In the genomic region with DNA sequence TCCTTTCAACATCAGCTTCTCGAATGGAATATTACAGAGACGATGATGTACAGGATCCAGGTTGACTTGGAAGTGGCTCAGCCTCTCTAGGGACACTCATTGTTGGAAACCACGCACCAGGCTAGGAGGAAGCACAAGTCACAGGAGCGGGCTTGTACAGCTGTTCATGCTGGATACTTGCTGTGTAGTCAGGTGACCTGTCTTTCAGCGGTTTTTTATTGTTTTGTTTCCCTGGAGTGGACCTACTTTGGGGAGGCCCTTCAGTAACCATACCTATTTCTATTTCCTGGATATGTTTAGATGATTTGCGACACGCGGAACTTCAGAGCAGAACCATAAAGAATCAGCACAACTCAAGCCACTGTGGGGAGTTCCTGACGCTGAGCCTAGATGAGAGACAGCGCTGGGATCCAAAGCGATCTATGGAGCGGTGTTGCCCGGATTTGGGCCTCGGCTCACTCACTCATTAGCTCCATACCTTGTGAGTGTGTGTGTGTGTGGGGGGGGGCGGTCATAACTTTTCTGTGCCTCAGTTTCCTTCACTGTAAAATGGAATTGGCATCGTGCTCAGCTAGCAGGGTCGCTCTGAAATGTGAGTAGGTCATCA, we compare ENCODE assay signal across 8 mouse cellular contexts. TPM values are rescaled to one million over a fixed set of nuclear protein-coding genes. Genes with fewer than 3 reads are reported as not detected.
DNase-seq lines count a peak whose midpoint lies in the region; ATAC-seq and TF ChIP-seq lines count a peak whose summit lies in the region.

No protein-coding gene starts in this region.

- H3K4me1 ChIP-seq in kidney, embryonic 15.5 days: peaks cover 13% of the 10 kb centered on the region
- peaks cover 15% of the 10 kb centered on the region for H3K4me1 ChIP-seq in bone marrow macrophage, adult 2 months (ENCODE audit: control insufficient read depth, insufficient read depth, low read length)
- peaks cover 14% of the 10 kb centered on the region for H3K4me1 ChIP-seq in liver, embryonic 16.5 days (ENCODE audit: control insufficient read depth, low read depth, low read length)

- H3K27me3 ChIP-seq in kidney, embryonic 15.5 days: peaks cover 33% of the 10 kb centered on the region
- H3K27me3 ChIP-seq in liver, embryonic 16.5 days (ENCODE audit: control insufficient read depth, insufficient read depth, low read depth, low read length): peaks cover 15% of the 10 kb centered on the region

- no peak for TF ChIP-seq CTCF in bone marrow macrophage, adult 2 months (IDR thresholded peaks at IDR 0.05; ENCODE audit: low read depth, low read length)

- no peaks in the 10 kb centered on the region for H3K36me3 ChIP-seq in kidney, embryonic 15.5 days
- H3K36me3 ChIP-seq in liver, embryonic 16.5 days (ENCODE audit: control insufficient read depth, insufficient read depth): peaks cover 6% of the 10 kb centered on the region; the same call in 1 of the 2 replicates

- no peak overlapping the region; the same call in 1 of the 2 replicates for H3K27ac ChIP-seq in kidney, embryonic 15.5 days
- H3K27ac ChIP-seq in bone marrow macrophage, adult 2 months (ENCODE audit: insufficient read depth, low read depth, low read length): peak overlapping the region; percentile 85
- H3K27ac ChIP-seq in liver, embryonic 16.5 days (ENCODE audit: low read length): peak overlapping the region; percentile 93

- peak overlapping the region; percentile 78 for H3K4me2 ChIP-seq in kidney, embryonic 15.5 days
- peak overlapping the region; percentile 84 for H3K4me2 ChIP-seq in liver, embryonic 16.5 days (ENCODE audit: low read depth, low read length)

- H3K4me3 ChIP-seq in kidney, embryonic 15.5 days (replicated peaks): peak overlapping the region; percentile 56
- peak overlapping the region; percentile 82 for H3K4me3 ChIP-seq in bone marrow macrophage, adult 2 months (ENCODE audit: insufficient read depth, low read length)
- H3K4me3 ChIP-seq in liver, embryonic 16.5 days (ENCODE audit: low read depth, low read length): peak overlapping the region; percentile 78

- peak; percentile 18 for ATAC-seq in kidney, embryonic 15.5 days (replicated peaks; ENCODE audit: low FRiP score)
- ATAC-seq in hematopoietic stem cell, adult 5-6 weeks (replicated peaks in 1 of 2; ENCODE audit: insufficient read depth in 1 of 2, low FRiP score in 2 of 2, low TSS enrichment in 1 of 2, low read depth in 1 of 2, poor library complexity in 2 of 2, severe bottlenecking in 2 of 2): peak; percentile 40 to 57
- ATAC-seq in liver, embryonic 16.5 days (ENCODE audit: low read depth): peak; percentile 31

- peak overlapping the region; percentile 59 for H3K9ac ChIP-seq in kidney, embryonic 15.5 days
- H3K9ac ChIP-seq in liver, embryonic 16.5 days (ENCODE audit: low read depth, low read length): peak overlapping the region; percentile 86

- no peak for TF ChIP-seq POLR2A in bone marrow macrophage, adult 2 months (IDR thresholded peaks at IDR 0.05; ENCODE audit: borderline replicate concordance, low read depth, low read length)

- no peak for DNase-seq in kidney, postnatal 14 days
- DNase-seq in yolk sac, embryonic 10.5 days (ENCODE audit: low spot score): no peak
- DNase-seq in urinary bladder, postnatal 4 days (ENCODE audit: low spot score in 2 of 2): no peak
- DNase-seq in cerebellum, postnatal 4 days (ENCODE audit: low spot score in 2 of 2): no peak

- H3K9me3 ChIP-seq in kidney, embryonic 15.5 days (replicated peaks): no peaks in the 10 kb centered on the region
- no peaks in the 10 kb centered on the region for H3K9me3 ChIP-seq in liver, embryonic 16.5 days (replicated peaks; ENCODE audit: control insufficient read depth, low read length)

- WGBS in kidney, embryonic 15.5 days: 14% methylated on average over 17 of the region's 17 CpGs
- 15% methylated on average over 17 of the region's 17 CpGs for WGBS in liver, embryonic 16.5 days (ENCODE audit: insufficient replicate concordance)

RNA-seq across cellular contexts. Expression of a gene that starts 0.5 kb away (rescaled TPM):
- 12.7 and 14.5 TPM in 2 replicates for polyA plus RNA-seq in kidney, embryonic 15.5 days (2015; fragmentation: Nextera tagmentation; extraction: Ambion mirVana)
- polyA plus RNA-seq in bone marrow macrophage, adult 2 months (2012; ENCODE audit: insufficient read depth, insufficient read length, missing spikeins): 50.2 and 54.5 TPM in 2 replicates
- total RNA-seq in hematopoietic stem cell, adult 5-6 weeks (2017): 13.4 and 16.3 TPM in 2 replicates
- polyA plus RNA-seq in liver, embryonic 16.5 days (2015; fragmentation: Nextera tagmentation; extraction: Ambion mirVana): 8.8 and 9.4 TPM in 2 replicates

RNA-seq across cellular contexts. Expression of a gene that starts 23.5 kb away (rescaled TPM):
- polyA plus RNA-seq in kidney, embryonic 15.5 days (2015; fragmentation: Nextera tagmentation; extraction: Ambion mirVana): 0.04 and 0.05 TPM in 2 replicates
- polyA plus RNA-seq in bone marrow macrophage, adult 2 months (2012; ENCODE audit: insufficient read depth, insufficient read length, missing spikeins): not detected in 2 replicates
- total RNA-seq in hematopoietic stem cell, adult 5-6 weeks (2017): not detected in 2 replicates
- polyA plus RNA-seq in liver, embryonic 16.5 days (2015; fragmentation: Nextera tagmentation; extraction: Ambion mirVana): not detected in 2 replicates

RNA-seq across cellular contexts. Expression of a gene that starts 38.5 kb away (rescaled TPM):
- polyA plus RNA-seq in kidney, embryonic 15.5 days (2015; fragmentation: Nextera tagmentation; extraction: Ambion mirVana): 13.5 TPM in 2 replicates
- not detected in 2 replicates for polyA plus RNA-seq in bone marrow macrophage, adult 2 months (2012; ENCODE audit: insufficient read depth, insufficient read length, missing spikeins)
- 4.3 and 10.6 TPM in 2 replicates for total RNA-seq in hematopoietic stem cell, adult 5-6 weeks (2017)
- 0.22 TPM in 1 of 2 replicates, not detected in the other for polyA plus RNA-seq in liver, embryonic 16.5 days (2015; fragmentation: Nextera tagmentation; extraction: Ambion mirVana)

Comparison
In these comparisons a context has a peak if more than half of its experiments do, and no peak if none do; other contexts are left out.
1. RNA of a gene that starts 38.5 kb away (polyA plus RNA-seq): 13.5 TPM in kidney, embryonic 15.5 days; 0.22 TPM in liver, embryonic 16.5 days and not detected in bone marrow macrophage, adult 2 months; every median in the first group is over 10 times any median in the second.
2. Peak in every context shown above with its lines, with median percentiles within 50 percentile points of each other: ATAC-seq and H3K4me3 ChIP-seq.